Mouse (Mus musculus): ENCODE measurements at regions not wholly inside any gene's neighbourhood (a gene's known extent, or its start where the extent isn't known, plus 50 kb on each side); places are given as distances from the start of the nearest gene placed in this dataset.
A peak's percentile ranks its signal among the peaks of the same experiment; 100 is the strongest.

DNA sequence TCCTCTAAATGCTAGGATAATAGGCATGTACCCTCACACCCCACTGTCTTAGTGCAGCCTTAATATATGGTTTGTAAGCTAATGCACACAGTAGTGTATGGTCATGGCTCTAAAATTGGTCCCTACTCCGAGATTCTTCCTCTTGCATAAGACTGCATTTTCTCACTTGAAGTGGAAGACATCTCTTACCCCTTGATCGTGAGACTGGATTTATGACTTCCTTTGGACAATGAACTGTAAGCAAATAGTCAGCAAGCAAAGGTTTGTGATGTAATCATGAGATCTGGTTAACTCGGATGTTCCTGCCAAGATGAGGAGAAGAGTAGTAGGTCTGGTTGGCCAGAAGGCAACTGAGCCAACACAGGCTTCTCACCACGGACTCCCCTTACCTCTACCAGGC lies 344.3 kb downstream of the Bcor start:
- DNase-seq: no peak
- intact Hi-C loops (cut with DNase I): no loop called here

DNA sequence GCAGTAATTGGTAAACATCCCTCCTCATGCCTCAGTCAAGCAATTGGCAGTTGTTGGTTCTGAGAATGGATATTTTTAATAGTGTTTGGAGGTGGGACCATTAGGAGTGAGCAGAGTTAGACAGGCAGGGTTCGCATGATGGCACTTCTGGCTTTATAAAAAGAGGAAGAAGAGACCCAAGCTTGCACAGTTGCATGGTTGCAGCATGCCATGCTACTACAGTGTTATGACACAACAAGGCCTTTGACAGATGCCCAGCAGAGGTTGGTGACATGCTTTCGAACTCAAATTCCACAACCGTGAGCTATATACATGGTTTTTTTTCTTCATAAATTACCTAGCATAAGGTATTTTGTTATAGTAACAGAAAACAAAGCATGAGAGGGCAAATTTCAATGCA lies 341.5 kb downstream of the Bcor start:
- DNase-seq: no peak
- intact Hi-C loops (cut with DNase I): no loop called here

DNA sequence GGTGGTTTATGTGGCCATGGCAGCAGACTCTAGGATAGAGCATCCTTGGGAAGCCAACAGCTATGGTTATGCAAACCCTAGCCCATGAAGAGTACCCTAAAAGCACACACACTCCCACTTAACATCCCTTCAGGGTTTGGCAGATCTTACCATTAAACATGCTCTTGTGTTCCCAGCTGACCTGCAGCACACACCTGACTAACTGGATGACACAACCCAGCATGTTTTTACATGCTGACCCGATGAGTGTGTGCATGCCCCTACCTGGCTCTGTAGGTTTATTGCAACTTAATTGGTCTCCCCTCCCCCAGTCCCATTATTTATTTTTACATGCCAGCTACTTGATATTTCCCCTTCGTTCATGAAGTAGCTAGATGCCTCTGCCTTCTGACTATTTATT lies 339.0 kb downstream of the Bcor start:
- no peak for DNase-seq
- intact Hi-C loops (cut with DNase I): no loop called here

DNA sequence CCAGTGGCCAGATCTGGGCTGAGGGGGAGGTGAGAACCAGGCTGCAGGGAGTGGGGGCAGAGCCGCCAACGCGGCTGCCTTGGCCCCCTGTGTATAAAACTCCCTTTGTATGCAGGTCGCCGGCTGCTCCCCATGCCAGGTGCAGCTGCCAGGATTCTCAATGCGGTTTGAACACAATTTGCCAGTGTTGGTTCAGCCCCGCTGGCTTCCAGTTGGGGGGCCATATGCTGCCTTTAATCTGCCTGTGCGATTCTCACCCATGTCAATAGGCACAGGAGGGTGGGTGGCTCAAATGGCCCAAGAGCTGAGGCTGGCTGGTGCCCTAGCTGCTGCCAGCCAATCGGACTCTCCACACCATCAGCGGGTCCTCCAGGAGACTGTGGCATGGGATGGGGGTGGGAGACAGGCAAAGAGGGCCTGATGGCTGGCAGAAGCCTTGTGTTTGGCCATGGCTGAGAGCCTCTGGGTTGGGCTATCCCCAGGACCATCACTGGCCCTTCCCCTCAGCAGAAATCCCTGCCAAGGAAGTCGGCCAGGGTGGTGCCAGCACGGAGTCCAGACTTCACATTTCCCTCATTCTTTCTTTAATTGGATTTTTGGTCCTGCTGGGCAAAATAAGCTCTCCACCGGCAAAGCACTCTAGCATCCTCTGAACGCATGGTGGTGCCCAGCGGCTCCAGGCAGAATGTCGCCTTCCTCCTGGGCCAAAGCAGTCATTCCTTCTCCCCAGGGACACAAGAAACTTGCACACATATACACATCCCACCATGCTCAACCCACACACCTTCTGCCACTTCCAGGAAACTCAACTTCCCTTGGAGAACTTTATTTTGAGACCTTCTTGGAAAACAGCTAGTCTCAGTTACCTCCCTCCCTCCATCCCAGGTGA lies 338.0 kb downstream of the Bcor start:
- intact Hi-C loops (cut with DNase I): no loop called here

DNA sequence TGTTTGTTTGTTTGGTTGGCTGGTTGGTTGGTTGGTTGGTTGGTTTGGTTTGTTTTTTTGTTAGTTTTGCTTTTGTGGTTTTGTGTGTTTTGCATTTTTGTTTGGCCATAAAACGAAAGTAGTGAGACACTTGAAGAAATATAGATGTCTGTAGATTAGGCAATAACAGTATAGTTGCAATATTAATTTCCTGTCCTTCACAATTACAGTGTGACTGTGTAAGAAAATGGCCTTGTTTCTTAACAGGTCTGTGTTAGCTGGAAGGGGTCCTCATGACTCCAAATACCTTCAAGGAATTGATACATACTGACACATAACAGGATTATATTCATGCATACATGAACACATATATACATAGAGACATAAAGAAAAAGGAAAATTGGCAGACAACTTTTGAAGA lies 334.2 kb downstream of the Bcor start:
- intact Hi-C loops (cut with DNase I): no loop called here
- no peak for DNase-seq

More for the DNA sequence above, 338.0 kb downstream of the Bcor start:
- no peak for DNase-seq

DNA sequence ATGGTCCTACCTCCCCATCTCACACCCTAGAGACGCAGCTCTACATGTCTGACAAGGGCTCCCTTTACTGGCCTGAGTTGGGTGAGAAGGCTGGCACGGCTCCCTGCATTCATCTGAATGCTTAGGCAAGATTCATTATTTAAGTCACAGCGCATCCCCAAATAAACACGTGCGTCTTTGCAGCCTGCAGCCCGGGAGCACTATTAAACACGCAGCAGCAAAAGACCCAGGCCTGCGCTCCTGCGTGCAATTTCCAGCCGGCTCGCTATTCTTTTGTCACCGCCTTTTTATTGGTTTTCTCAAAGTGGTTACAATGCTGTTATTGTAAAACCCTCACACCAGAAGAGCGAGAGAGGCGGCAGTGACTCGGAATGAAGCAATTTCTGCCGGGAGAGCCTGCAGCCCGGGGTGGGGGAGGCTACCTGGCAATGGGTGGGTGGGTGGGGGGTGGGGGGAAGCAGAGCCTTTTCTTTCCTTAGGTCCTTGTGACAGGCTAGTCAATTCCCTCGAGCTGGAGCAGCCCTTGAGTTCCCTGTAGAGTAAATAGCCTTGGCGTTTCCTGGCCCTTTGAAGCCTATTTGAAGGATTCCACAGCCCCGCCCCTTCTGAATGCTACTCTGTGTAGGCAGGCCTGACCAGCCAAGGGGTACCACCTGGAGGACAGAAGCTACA lies 333.3 kb downstream of the Bcor start:
- DNase-seq: no peak
- intact Hi-C loops (cut with DNase I): no loop called here

DNA sequence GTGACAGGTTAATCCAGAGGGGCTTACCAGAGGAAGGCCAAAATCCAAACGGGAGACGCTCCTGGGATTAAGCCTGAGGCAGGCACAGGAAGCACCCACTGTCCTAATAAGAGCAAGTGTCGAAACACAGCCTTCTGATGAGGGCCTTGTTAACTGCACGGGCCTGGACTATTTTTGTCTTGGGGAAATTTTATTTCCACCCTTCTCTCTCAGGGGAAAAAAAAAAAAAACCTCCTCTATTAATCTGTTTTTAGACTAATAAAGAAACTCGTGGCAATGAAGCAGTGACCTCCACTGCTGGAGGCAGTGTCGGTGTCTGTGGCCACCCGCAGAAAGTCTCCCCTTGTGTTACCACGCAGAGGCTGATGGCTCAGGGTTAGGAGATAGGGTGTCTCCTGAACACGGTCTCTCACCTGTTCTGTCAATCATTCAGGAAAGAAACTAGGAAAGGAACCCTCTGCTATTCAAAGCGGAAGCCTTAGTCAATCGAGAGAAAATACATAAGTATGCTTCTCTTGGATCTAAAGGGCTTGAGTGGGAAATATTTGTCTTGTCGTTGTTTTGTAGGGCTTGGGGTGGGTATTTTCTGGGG lies 330.6 kb downstream of the Bcor start:
- no peak for DNase-seq
- intact Hi-C loops (cut with DNase I): no loop called here

DNA sequence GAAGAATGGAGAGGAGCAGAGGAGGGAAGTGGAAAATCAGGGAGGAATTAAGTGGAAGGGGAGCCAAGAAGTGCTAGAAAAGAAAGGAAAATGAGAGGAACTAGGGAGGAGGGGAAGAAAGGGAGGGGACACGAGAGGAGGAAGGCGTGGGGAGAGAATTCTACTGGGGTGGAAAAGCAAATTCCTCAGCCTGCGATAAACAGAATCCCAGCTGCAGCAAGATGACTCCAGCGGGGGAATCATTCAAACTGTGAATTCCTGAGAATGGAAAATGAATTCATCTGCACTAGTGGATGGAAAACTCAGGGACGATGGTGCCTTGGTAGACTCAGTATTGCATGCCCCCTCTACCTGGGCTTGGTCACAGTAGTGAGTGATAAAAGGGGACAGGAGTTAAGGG lies 322.6 kb downstream of the Bcor start:
- DNase-seq: peak; percentile 22 to 31
- intact Hi-C loops (cut with DNase I): no loop called here

DNA sequence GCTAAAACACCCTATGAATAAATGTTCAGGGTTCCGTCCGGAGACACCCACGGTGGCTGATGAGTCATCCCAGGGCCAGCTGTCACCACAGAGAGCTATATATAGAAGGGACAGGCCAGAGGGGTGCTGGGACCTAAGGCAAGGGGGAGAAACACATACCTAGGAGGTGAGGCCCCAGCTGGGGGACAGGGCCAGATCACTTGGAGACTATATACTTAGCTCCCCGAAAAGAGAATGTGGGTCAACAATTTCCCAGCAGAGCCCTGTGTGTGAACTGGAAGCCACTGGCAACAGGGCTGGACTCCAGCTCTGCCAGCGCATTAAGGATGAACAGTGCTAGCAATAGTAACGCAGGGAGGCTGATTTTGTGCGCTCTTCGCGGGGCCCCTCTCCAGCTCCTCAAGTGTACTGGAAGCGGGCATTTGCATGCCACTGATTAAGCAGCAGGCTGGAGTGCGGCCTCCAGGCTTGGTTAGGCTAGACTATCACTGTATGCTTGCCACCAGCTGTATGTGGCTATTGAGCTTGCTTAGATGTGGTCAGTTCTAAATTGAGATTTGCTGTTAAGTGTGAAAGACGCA lies 320.4 kb downstream of the Bcor start:
- peak; percentile 59 to 66 for DNase-seq
- intact Hi-C loops (cut with DNase I): no loop called here

DNA sequence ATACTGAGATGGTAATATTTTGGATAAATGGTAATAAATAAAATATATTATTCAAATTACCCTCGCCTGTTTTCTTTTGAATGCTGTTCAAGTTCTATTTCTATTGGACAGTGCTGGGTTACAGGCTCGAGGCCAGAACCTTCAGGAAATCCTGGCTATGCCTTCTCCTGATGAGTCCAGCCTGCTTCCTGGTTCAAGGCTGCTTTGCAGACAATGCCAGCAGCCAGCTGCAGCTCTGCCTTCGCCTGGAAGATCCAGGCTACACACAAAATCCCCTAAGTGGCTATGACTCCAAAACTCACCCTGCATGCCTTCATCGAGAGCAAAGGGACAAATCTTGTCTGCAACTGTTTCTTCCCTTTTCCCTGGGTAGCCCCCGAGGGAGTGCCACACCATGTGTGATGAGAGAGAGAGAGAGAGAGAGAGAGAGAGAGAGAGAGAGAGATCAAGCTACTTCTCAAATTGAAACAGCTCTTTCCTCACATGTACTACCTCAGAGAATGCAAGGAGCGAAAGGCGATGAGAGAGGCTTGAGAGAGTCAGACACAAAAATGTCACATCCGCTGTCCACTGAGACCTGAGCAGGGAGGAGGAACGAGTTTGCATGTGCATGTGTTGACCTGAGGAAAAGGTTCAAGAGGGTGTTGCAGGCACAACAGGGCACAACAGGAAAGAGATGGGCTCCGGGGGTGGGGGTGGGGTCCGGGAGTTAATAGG lies 319.7 kb downstream of the Bcor start:
- intact Hi-C loops (cut with DNase I): no loop called here
- peak; percentile 55 to 58 for DNase-seq

DNA sequence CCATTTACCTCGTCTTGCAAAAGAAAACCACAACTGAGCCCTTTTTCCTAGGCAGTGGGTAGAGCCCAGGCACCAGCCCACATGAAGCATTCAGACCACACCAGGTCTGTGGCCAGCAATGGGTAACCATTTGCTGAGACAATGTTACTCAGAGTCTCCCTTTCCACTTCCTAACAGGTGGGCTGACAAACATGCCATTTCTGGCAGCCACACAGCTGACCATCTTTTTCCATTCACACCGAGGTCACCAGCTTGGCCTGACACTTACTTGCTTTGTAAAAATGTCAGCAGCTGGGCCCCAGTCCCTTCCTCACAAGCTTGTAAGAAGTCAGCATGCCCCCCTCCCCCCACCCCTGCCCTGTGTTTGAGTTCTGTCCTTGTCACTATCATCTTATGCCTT lies 314.6 kb downstream of the Bcor start:
- no peak for DNase-seq
- intact Hi-C loops (cut with DNase I): no loop called here

DNA sequence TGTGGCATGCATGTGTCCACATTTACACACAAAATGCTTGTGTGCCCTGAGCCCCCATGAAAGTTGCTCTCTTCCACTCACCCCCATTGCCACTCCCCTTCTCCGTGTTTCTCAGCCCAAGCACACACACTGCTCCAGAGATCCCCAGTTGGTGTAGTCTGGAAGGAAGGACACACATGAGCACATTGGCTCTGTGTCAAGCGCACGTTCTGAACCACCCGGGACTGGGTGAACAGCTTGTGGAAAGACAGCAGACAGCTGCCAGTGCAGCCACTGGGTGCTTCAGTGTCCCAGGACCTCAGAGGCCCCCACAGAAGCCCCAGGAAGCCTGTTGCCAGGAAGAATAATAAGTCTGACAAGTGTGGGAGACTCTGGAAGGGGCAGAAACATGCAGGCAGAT lies 304.2 kb downstream of the Bcor start:
- DNase-seq: no peak
- intact Hi-C loops (cut with DNase I): no loop called here

DNA sequence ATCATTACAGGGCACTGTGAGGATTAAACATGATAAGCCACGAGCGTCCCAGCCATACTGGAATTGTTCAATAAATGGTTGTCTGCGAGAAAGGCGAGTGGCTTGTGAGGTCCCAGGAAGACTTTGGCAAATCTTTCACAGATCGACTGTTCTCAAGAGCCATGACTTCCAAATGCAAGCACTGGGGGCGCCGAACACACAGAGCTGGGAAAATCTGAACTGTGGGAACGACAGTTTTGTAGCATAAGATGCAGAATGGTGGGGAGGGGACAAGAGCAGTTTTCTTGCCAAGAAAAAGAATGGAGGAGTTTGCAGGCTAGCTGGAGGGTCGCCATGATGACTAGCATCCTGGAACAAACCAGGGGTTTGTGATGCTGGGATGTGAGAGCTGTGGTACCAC lies 300.8 kb downstream of the Bcor start:
- DNase-seq: peak in 1 of 2 experiments; percentile 20
- intact Hi-C loops (cut with DNase I): no loop called here

DNA sequence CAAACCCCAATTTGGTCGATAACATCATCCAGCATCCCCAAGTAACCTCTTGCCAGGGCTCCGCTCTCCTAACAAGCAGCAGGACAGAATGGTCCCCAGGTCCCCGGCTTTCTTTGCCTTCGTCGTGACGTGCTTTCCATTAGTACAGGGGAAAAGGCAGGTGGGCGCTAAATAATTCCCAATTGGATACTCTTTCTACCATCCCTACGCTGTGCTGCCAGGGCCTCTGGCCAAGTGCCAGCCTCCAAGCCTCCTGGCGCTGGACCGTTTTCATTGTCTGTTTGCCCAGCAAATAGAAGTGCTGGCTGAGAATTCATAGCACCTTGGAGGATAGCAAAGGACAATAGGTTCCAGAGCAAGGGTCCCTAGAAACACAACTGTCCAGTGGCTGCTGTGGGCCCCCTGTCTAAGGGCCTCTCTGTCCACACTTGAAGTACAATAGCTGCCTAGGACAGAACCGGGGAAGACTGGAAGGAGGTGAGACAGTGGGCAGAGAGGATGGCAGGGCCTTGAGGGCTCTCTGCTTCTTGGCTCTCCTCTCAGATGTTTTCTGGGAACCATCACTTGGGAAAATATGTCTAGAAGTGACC lies 298.9 kb downstream of the Bcor start:
- intact Hi-C loops (cut with DNase I): no loop called here
- DNase-seq: no peak

DNA sequence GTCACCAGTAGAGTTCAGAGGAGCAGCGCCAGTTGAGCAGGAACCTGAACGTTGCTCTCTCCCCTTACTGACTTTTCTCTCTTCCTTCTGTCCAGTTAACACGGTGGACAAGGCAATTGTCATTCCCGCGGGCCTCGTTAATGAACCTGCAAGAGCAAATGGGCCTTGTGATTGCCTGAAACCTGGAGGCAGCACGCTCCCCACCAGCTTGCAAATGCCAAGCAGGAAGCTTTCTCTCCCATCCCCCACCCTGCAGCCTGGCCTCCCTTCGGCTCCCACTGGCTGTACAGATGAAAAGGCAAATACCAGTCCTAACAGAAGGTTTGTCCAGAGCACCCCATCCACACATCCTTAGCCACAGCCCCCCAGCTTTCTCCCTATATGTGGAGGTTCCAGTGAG lies 298.3 kb downstream of the Bcor start:
- intact Hi-C loops (cut with DNase I): no loop called here
- DNase-seq: no peak

DNA sequence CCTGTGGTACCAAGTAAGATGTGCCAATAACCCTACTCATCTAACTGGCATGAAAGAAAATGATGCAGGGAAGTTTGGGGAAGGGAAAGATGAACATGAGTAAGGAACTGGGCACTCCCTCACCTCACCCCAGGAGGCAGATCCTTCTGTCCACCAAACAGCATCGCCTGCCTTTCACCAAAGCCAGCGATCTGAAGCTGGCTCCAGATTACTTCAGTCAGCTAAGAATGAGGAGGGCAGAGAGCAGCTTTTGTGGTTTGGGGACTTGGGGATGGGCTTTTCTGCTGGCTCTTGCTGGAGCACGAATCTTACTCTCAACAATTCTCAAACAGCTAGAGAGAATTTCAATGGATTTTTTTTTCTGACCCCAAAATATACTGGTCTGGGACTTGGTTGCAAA lies 297.0 kb downstream of the Bcor start:
- DNase-seq: no peak
- intact Hi-C loops (cut with DNase I): no loop called here

DNA sequence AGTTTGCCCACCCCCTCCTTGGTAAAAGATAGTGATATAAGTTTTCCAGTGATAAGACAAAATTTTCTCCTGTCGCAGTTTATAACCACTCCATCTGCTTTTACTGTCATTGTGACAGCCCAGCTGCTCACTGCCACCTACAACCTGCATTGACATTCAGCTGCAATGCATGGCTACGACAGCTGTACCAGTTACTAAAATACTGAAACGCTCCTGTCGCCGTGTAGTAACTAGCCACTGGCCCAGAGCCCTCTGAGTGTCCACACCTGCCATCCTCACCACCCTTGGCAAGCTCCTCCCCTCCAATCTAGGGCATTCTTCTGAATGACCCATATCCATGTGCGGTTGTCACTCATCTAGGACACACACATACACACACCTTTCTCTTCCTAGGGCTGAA lies 286.2 kb downstream of the Bcor start:
- intact Hi-C loops (cut with DNase I): no loop called here
- DNase-seq: no peak

DNA sequence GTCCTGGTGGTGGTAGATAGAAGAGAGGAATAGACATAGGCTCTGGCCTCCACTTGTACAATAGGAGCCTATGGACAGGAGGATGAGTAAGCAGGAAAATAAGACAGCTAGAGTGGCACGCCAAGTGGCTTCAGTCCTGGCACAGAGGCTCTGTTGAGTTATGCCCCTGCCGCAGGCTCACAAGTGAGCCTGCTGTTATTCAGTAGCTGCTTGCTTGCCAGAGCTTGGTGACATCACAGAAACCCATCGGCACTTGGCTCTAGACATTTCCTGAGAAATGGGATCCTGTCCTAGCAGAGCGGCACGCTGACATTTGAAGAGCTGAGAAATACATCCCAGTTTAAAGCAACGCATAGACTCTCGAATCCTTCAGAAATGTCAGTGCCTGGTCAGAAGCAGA lies 283.5 kb downstream of the Bcor start:
- intact Hi-C loops (cut with DNase I): no loop called here
- DNase-seq: no peak

DNA sequence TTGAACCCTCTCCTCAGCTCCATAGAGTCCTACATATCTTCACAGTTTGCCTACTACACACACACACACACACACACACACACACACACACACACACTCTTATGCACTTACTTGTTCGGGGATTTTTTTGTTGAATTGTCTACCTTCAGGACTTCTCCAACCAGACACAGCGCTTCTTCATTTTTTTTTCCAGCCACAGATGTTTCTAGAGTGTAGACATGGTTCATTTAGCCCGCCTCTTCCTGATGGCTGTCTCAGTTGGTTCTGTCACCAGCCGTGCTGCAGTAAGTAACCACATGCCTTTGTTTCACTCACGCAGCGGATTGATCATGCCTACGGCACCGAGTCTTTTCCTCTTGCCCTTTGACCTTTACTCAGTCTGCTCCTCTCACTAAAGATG lies 282.1 kb downstream of the Bcor start:
- intact Hi-C loops (cut with DNase I): no loop called here

DNA sequence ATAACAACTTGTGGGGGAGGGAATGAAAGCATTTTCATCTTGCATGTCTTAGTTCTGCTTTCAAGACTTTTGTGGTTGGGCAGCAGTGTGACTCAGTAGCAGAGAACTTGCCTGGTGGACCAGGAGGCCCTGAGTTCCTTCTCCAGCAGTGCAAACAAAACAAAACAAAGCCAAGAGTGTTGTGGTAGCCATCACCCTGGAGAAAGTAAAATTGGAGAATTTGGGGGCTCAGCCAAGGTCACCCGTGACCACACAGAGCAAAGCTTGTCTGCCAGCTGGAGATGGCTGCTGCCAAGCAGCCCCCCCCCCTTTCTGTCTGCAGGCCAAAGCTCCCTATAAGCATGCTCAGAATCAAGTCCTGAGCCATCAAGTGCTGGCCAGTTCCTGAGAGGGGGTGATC lies 279.2 kb downstream of the Bcor start:
- intact Hi-C loops (cut with DNase I): no loop called here

More for the DNA sequence above, 282.1 kb downstream of the Bcor start:
- DNase-seq: no peak

More for the DNA sequence above, 279.2 kb downstream of the Bcor start:
- no peak for DNase-seq
